Mouse (Mus musculus) E14TG2a.4 (cell line): ENCODE measurements around the gene Gm21789.
"Not testable (repeated sequence)": the region's sequence is repeated elsewhere in the genome, so short reads cannot be mapped to it uniquely, and the experiment has no call there.

ENCODE experiments used
- CTCF ChIP-seq: conservative IDR thresholded peaks from 2 replicates; pipeline ENCODE4 v1.5.1; 2014; ENCODE audit warnings: low read length
- NANOG ChIP-seq: IDR thresholded peaks from 2 replicates; pipeline ENCODE4 v1.6.1; 2014; ENCODE audit warnings: borderline replicate concordance, low read length, mixed read lengths
- POU5F1 ChIP-seq: IDR thresholded peaks from 2 replicates; pipeline ENCODE4 v1.6.1; 2014; ENCODE audit warnings: low read length, borderline replicate concordance

GRCm38 (mm10) chrX:32973597-32973996, 32.0 kb downstream of the Gm21789 start, which contains the start of gene Btbd35f5:
- TF ChIP-seq CTCF, NANOG, POU5F1: not testable (repeated sequence)
